Mouse (Mus musculus): ENCODE measurements at regions not wholly inside any gene's neighbourhood (a gene's known extent, or its start where the extent isn't known, plus 50 kb on each side); places are given as distances from the start of the nearest gene placed in this dataset.

- no peak overlapping the region for H3K27ac ChIP-seq
- 83% methylated on average over 21 of the region's 21 CpGs for WGBS
- no peaks in the 10 kb centered on the region for H3K9me3 ChIP-seq (ENCODE audit: low read length)
- no peaks in the 10 kb centered on the region for H3K27me3 ChIP-seq (ENCODE audit: insufficient read depth, low read length)
- H3K4me2 ChIP-seq (ENCODE audit: low read depth, low read length), result no peak overlapping the region
- H3K4me3 ChIP-seq (ENCODE audit: low read length), result no peak overlapping the region
- DNase-seq (ENCODE audit: low spot score) (no peak), ATAC-seq (no peak)
- H3K9ac ChIP-seq (replicated peaks; ENCODE audit: low read length), result no peak overlapping the region
- no peaks in the 10 kb centered on the region for H3K4me1 ChIP-seq (ENCODE audit: insufficient read depth, low read length)
- H3K36me3 ChIP-seq (ENCODE audit: insufficient read depth, low read length), result no peaks in the 10 kb centered on the region
- no peak for TF ChIP-seq CTCF (IDR thresholded peaks at IDR 0.05; ENCODE audit: low read depth)
Measured at GRCm38 (mm10) chr17:67552581-67553139, 79.9 kb downstream of the Lrrc30 start.

DNA sequence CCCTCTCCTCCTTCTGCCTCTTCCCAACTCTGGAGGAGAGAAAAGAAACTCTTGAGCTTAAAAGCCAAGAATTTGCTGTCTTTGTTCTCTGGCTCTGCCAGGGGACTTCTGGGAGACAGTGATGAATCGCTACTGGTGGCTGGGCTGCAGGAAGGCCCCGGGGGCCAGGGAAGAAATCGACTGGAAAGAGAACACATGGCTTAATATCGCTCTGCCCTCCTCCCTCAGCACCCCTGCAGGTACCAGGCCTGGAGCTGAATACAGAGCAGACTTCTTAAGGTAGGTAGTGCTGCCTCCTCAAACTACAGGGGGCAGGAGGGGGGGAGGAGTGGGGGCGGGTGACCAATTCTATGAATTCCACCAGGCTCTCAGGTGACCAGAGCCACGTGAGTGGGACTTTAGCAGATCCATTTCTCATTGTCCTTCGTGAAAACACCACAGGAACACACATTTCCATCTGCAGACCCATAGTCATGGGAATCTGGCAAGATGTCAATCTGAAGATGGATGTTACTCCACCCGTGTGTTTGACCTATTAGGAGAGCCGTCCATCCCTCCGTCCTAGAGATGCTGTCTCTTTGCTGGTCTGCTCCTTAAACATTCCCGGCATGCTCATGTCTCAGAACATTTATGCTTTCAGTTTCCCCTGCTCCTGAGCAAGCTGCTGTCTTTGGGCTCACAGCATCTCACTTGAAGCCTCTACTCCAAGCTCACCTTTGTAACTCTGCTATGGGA lies 83.4 kb downstream of the Lrrc30 start:
- Histone ChIP-seq H3K4me1 (ENCODE audit: insufficient read depth, low read length) (no peaks in the 10 kb centered on the region), H3K4me3 (ENCODE audit: low read length) (no peak overlapping the region), H3K9ac (replicated peaks; ENCODE audit: low read length) (no peak overlapping the region), H3K9me3 (ENCODE audit: low read length) (no peaks in the 10 kb centered on the region), H3K36me3 (ENCODE audit: insufficient read depth, low read length) (no peaks in the 10 kb centered on the region), H3K4me2 (ENCODE audit: low read depth, low read length) (no peak overlapping the region), H3K27me3 (ENCODE audit: insufficient read depth, low read length) (no peaks in the 10 kb centered on the region), H3K27ac (no peak overlapping the region; the same call in 1 of the 2 replicates)
- DNase-seq (ENCODE audit: low spot score) (peak; percentile 57), ATAC-seq (peak; percentile 61)
- TF ChIP-seq CTCF (IDR thresholded peaks at IDR 0.05; ENCODE audit: low read depth), result no peak
- 14% methylated on average over 11 of the region's 11 CpGs for whole genome bisulfite sequencing

DNA sequence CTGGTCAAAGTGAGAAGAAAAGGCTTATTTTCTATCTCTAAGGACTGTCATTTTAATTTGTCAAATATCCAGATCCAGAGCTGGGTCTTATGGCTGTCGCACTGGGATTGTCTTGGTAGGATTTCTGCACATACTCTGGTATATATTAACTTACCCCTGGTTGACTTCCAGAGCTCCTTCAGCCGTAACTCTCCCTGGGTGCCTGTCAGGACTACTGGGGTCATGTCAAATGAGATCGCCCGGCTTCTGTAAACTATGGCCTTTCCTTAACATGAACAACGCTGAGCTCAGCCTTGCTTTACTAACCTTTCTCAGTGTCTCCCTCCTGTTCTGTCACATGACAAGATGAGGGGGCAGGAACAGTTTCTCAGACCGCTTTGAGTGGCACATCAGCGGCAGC lies 88.1 kb downstream of the Lrrc30 start:
- H3K27me3 ChIP-seq (ENCODE audit: insufficient read depth, low read length), result no peaks in the 10 kb centered on the region
- no peak overlapping the region for H3K4me2 ChIP-seq (ENCODE audit: low read depth, low read length)
- no peak for TF ChIP-seq CTCF (IDR thresholded peaks at IDR 0.05; ENCODE audit: low read depth)
- no peaks in the 10 kb centered on the region for H3K4me1 ChIP-seq (ENCODE audit: insufficient read depth, low read length)
- no peak overlapping the region for H3K27ac ChIP-seq
- DNase-seq (ENCODE audit: low spot score) (no peak), ATAC-seq (no peak)
- H3K36me3 ChIP-seq (ENCODE audit: insufficient read depth, low read length), result no peaks in the 10 kb centered on the region
- WGBS, result 89% methylated on average over 7 of the region's 7 CpGs
- no peak overlapping the region for H3K9ac ChIP-seq (replicated peaks; ENCODE audit: low read length)
- H3K4me3 ChIP-seq (ENCODE audit: low read length), result no peak overlapping the region
- no peaks in the 10 kb centered on the region for H3K9me3 ChIP-seq (ENCODE audit: low read length)

DNA sequence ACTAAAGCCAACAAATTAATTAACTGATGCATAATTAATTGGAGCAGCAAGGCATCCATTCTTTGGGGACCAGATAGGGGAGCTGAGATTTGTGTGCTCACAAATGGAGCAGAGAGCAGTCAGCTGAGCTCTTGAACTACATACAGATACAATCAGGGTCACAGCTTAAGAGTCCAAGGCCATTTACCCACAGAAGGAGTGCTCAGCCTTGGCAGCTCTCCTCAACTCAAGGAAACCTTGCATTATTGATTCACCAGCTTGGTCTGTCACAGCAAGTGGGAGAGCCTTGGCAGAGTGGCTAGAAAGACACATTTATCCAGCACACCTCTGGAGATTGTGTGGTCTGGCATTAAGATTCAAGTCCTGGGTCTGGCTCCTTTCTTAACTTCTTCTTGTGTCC lies 100.2 kb downstream of the Lrrc30 start:
- DNase-seq (ENCODE audit: low spot score), result no peak
- Histone ChIP-seq H3K9me3 (ENCODE audit: low read length) (no peaks in the 10 kb centered on the region), H3K4me3 (ENCODE audit: low read length) (no peak overlapping the region), H3K4me1 (ENCODE audit: insufficient read depth, low read length) (no peaks in the 10 kb centered on the region), H3K36me3 (ENCODE audit: insufficient read depth, low read length) (no peaks in the 10 kb centered on the region), H3K9ac (replicated peaks; ENCODE audit: low read length) (no peak overlapping the region), H3K27me3 (ENCODE audit: insufficient read depth, low read length) (no peaks in the 10 kb centered on the region), H3K4me2 (ENCODE audit: low read depth, low read length) (no peak overlapping the region), H3K27ac (no peak overlapping the region)
- no peak for TF ChIP-seq CTCF (IDR thresholded peaks at IDR 0.05; ENCODE audit: low read depth)
- ATAC-seq, result no peak

DNA sequence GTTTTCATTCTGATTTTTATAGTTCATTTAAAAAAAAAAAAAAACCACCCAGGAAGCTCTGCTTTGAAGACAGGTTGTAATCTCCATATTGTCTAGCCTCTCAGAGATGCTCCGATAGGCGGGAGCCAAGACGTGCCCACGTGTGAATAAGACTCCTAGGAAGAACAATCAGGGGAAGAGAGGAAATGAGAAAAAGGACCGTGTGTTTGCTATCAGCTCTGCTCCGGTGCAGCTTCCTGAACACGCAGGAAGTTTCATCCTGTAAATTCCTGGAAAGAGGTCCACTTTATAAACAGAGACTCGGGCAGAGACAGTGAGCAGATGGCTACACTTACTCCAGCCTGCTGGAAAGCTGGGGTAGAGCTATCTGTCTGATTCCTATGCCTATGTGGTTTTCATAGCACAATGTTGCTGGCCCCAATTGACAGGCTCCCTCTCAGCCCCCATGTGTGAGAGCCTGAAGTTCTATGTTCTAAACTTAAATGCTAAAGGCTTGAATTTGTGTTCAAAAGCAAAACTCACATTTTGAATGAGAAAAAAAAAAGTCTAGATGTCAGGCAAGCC lies 111.6 kb downstream of the Lrrc30 start:
- Histone ChIP-seq H3K36me3 (ENCODE audit: insufficient read depth, low read length) (no peaks in the 10 kb centered on the region), H3K9me3 (ENCODE audit: low read length) (peaks cover 4% of the 10 kb centered on the region; the same call in 1 of the 2 replicates), H3K4me2 (ENCODE audit: low read depth, low read length) (no peak overlapping the region), H3K4me3 (ENCODE audit: low read length) (no peak overlapping the region), H3K27ac (no peak overlapping the region), H3K9ac (replicated peaks; ENCODE audit: low read length) (no peak overlapping the region), H3K27me3 (ENCODE audit: insufficient read depth, low read length) (no peaks in the 10 kb centered on the region), H3K4me1 (ENCODE audit: insufficient read depth, low read length) (no peaks in the 10 kb centered on the region)
- ATAC-seq, result no peak
- no peak for TF ChIP-seq CTCF (IDR thresholded peaks at IDR 0.05; ENCODE audit: low read depth)
- DNase-seq (ENCODE audit: low spot score), result no peak
- WGBS, result 70% methylated on average over 8 of the region's 8 CpGs

DNA sequence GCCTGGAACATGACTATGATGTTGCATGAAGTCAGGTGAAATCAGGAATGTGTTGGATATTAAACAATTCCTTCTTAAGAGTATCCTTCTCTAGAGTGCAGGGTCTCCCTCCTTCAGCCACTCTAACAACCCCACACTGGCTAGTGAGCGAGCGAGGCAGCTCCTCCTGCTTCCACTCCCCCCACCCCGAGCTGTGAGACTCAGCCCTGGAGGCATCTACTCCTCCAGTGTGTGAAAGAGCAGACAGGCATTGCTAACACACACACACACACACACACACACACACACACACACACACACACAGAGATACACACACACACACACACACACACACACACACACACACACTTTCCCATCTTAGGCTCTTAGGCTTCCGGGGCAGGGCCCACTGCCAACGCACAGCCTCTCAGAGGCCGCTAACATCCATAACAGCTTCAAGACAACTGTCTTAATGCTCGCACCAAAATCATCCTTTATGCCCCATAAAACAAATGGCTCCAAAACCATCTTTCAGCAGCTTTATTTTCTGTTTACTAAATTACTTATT lies 116.8 kb downstream of the Lrrc30 start:
- DNase-seq (ENCODE audit: low spot score) (no peak), ATAC-seq (no peak)
- Histone ChIP-seq H3K9me3 (ENCODE audit: low read length) (no peaks in the 10 kb centered on the region), H3K27me3 (ENCODE audit: insufficient read depth, low read length) (no peaks in the 10 kb centered on the region), H3K36me3 (ENCODE audit: insufficient read depth, low read length) (no peaks in the 10 kb centered on the region), H3K4me1 (ENCODE audit: insufficient read depth, low read length) (no peaks in the 10 kb centered on the region), H3K4me2 (ENCODE audit: low read depth, low read length) (no peak overlapping the region), H3K4me3 (ENCODE audit: low read length) (no peak overlapping the region), H3K27ac (no peak overlapping the region), H3K9ac (replicated peaks; ENCODE audit: low read length) (no peak overlapping the region)
- 66% methylated on average over 7 of the region's 7 CpGs for WGBS
- no peak for TF ChIP-seq CTCF (IDR thresholded peaks at IDR 0.05; ENCODE audit: low read depth)
